Mouse (Mus musculus) gastrocnemius, adult 2 months (tissue): ENCODE data around the gene Mfsd11. TPM values are rescaled to one million over a fixed set of nuclear protein-coding genes. Genes with fewer than 3 reads are reported as not detected.

ENCODE experiments used
- DNase-seq: peaks from one replicate; pipeline ENCODE4 v3.0.0; 2022
- H3K27ac ChIP-seq: fragments of 200-600 bp; 2 replicates; pipeline ENCODE4 v1.8.1; 2022; ENCODE audit warnings: mild to moderate bottlenecking
- H3K4me3 ChIP-seq: fragments of 200-600 bp; 2 replicates; pipeline ENCODE4 v1.8.1; 2022; ENCODE audit warnings: mild to moderate bottlenecking, moderate library complexity
- CTCF ChIP-seq: fragments of 200-600 bp; IDR thresholded peaks from 2 replicates; pipeline ENCODE4 v1.8.1; 2022; ENCODE audit warnings: antibody characterized with exemption, mild to moderate bottlenecking, moderate library complexity
- intact Hi-C: fragments of 180-260 bp; cut with DNase I; formaldehyde crosslinking; loops from one replicate; pipeline ENCODE4 v1.15.1; 2025
- total RNA-seq, 2 experiments: library from RNA; stranded (reverse); gene quantifications; 2 replicates each; pipeline ENCODE4 v1.2.3; 2021

The Mfsd11 gene
- total RNA-seq, 2 experiments from 2014 or later, result 21.5 to 23.9 TPM

- Histone ChIP-seq H3K27ac (peak overlapping the region; percentile 99), H3K4me3 (peak overlapping the region; percentile 93)
- intact Hi-C loops, result no loop called here
- DNase-seq, result peak; percentile 99
- TF ChIP-seq CTCF, result no peak
Measured at GRCm38 (mm10) chr11:116853512-116853928, 1.3 kb downstream of the Mfsd11 start.

GRCm38 (mm10) chr11:116854279-116854678 is 2.0 kb downstream of the Mfsd11 start:
- peak overlapping the region; percentile 99 for H3K27ac ChIP-seq
- no peak for DNase-seq
- H3K4me3 ChIP-seq, result peak overlapping the region; percentile 93
- intact Hi-C loops, result no loop called here
- no peak for TF ChIP-seq CTCF

- DNase-seq, result no peak
- no peak overlapping the region for H3K4me3 ChIP-seq
- no peak for TF ChIP-seq CTCF
- intact Hi-C loops, result no loop called here
- no peak overlapping the region for H3K27ac ChIP-seq
Measured at GRCm38 (mm10) chr11:116857183-116857850, 5.1 kb downstream of the Mfsd11 start.

GRCm38 (mm10) chr11:116864444-116864843 is 12.2 kb downstream of the Mfsd11 start:
- intact Hi-C loops, result loop anchor here (10.0 kb wide), 1 partner anchor 310 kb away; no protein-coding TSS in a partner anchor
- Histone ChIP-seq H3K27ac (peak overlapping the region; percentile 12; the same call in 1 of the 2 replicates), H3K4me3 (no peak overlapping the region)
- no peak for TF ChIP-seq CTCF
- no peak for DNase-seq

GRCm38 (mm10) chr11:116865945-116866585 is 13.8 kb downstream of the Mfsd11 start:
- H3K4me3 ChIP-seq, result no peak overlapping the region
- DNase-seq, result no peak
- intact Hi-C loops, result loop anchor here (10.0 kb wide), 1 partner anchor 309 kb away; no protein-coding TSS in a partner anchor
- no peak for TF ChIP-seq CTCF
- no peak overlapping the region for H3K27ac ChIP-seq

GRCm38 (mm10) chr11:116868129-116868528 is 15.9 kb downstream of the Mfsd11 start:
- intact Hi-C loops, result loop anchor here (10.0 kb wide), 1 partner anchor 307 kb away; no protein-coding TSS in a partner anchor
- H3K4me3 ChIP-seq, result no peak overlapping the region
- H3K27ac ChIP-seq, result peak overlapping the region; percentile 69
- peak; percentile 82 for DNase-seq
- no peak for TF ChIP-seq CTCF

- no peak overlapping the region for H3K27ac ChIP-seq
- peak overlapping the region; percentile 21; the same call in 1 of the 2 replicates for H3K4me3 ChIP-seq
- TF ChIP-seq CTCF, result no peak
- intact Hi-C loops, result loop anchor here (10.0 kb wide), 1 partner anchor 306 kb away; no protein-coding TSS in a partner anchor
- no peak for DNase-seq
Measured at GRCm38 (mm10) chr11:116869223-116869622, 17.0 kb downstream of the Mfsd11 start.

- no peak for TF ChIP-seq CTCF
- no peak for DNase-seq
- no peak overlapping the region for H3K4me3 ChIP-seq
- no peak overlapping the region for H3K27ac ChIP-seq
- intact Hi-C loops, result loop anchor here (10.0 kb wide), 1 partner anchor 305 kb away; no protein-coding TSS in a partner anchor
Measured at GRCm38 (mm10) chr11:116869641-116870040, 17.4 kb downstream of the Mfsd11 start.

- H3K27ac ChIP-seq, result no peak overlapping the region
- no peak for DNase-seq
- no peak for TF ChIP-seq CTCF
- intact Hi-C loops, result no loop called here
- no peak overlapping the region for H3K4me3 ChIP-seq
Measured at GRCm38 (mm10) chr11:116871538-116871937, 19.3 kb downstream of the Mfsd11 start.

GRCm38 (mm10) chr11:116873987-116874386 is 21.7 kb downstream of the Mfsd11 start:
- no peak for TF ChIP-seq CTCF
- no peak for DNase-seq
- H3K27ac ChIP-seq, result no peak overlapping the region
- H3K4me3 ChIP-seq, result no peak overlapping the region
- intact Hi-C loops, result no loop called here

- TF ChIP-seq CTCF, result no peak
- H3K4me3 ChIP-seq, result no peak overlapping the region
- intact Hi-C loops, result no loop called here
- DNase-seq, result no peak
- H3K27ac ChIP-seq, result no peak overlapping the region
Measured at GRCm38 (mm10) chr11:116878454-116878853, 26.2 kb downstream of the Mfsd11 start.

GRCm38 (mm10) chr11:116880839-116881238 is 28.6 kb downstream of the Mfsd11 start:
- DNase-seq, result no peak
- no peak overlapping the region for H3K4me3 ChIP-seq
- intact Hi-C loops, result no loop called here
- no peak for TF ChIP-seq CTCF
- H3K27ac ChIP-seq, result no peak overlapping the region

GRCm38 (mm10) chr11:116881440-116881839 is 29.2 kb downstream of the Mfsd11 start:
- TF ChIP-seq CTCF, result no peak
- intact Hi-C loops, result no loop called here
- no peak for DNase-seq
- Histone ChIP-seq H3K27ac (no peak overlapping the region), H3K4me3 (no peak overlapping the region)
